Mouse (Mus musculus): Measurements from ENCODE around the gene 1110017D15Rik. TPM values are rescaled to one million over a fixed set of nuclear protein-coding genes. Genes with fewer than 3 reads are reported as not detected.
A peak's percentile ranks its signal among the peaks of the same experiment; 100 is the strongest.

1110017D15Rik gene
- polyA plus RNA-seq (2016; fragmentation: Nextera tagmentation; extraction: Ambion mirVana), result 2.8 and 3.7 TPM in 2 replicates

- no peak for ATAC-seq (ENCODE audit: insufficient number of reproducible peaks, insufficient read depth, low FRiP score, low TSS enrichment)
- Histone ChIP-seq H3K27ac (no peak within 1 kb of the TSS), H3K27me3 (0 out of 2 replicates have a peak, but pooled peaks cover 7% of the 10 kb centered on the region), H3K4me1 (peaks cover 7% of the 10 kb centered on the region), H3K9ac (no peak within 1 kb of the TSS), H3K9me3 (no peaks in the 10 kb centered on the region), H3K4me3 (no peak within 1 kb of the TSS), H3K4me2 (replicated peaks) (no peak within 1 kb of the TSS), H3K36me3 (no peaks in the 10 kb centered on the region)
- 94% methylated on average over 2 of the region's 2 CpGs for WGBS
Measured at GRCm38 (mm10) chr4:41517233-41517632, at the start of gene 1110017D15Rik. Gene 1110017D15Rik (minus strand): TSS chr4:41517333.

DNA sequence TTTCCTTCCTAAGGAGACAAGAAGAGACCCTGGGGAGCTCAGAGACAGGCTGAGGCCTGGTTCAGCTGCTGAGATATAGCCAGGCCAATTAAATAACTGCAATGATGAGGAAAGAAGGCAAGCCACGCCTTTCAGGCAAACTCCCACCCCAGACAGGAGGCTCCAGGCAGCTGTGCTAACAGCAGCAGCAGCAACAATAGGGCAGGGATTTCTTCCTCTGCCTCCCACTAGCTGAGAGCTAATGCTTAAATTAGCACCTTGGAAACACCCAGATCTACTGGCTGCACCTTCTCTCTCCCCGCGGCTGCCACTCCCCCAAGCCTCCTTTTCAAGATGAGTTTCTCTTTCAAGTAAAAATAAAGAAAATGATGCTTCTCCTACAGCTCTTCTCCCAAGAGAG, 49.0 kb upstream of the 1110017D15Rik start:
- no peak for ATAC-seq (ENCODE audit: insufficient number of reproducible peaks, insufficient read depth, low FRiP score, low TSS enrichment)
- WGBS, result 5% methylated on average over 3 of the region's 3 CpGs
- Histone ChIP-seq H3K9me3 (no peaks in the 10 kb centered on the region), H3K4me2 (replicated peaks) (no peak overlapping the region), H3K4me1 (peaks cover 13% of the 10 kb centered on the region), H3K36me3 (no peaks in the 10 kb centered on the region), H3K9ac (no peak overlapping the region), H3K27me3 (peaks cover 27% of the 10 kb centered on the region), H3K27ac (no peak overlapping the region), H3K4me3 (no peak overlapping the region)

- 88% methylated on average over 5 of the region's 5 CpGs for WGBS
- Histone ChIP-seq H3K4me1 (peaks cover 7% of the 10 kb centered on the region), H3K4me2 (replicated peaks) (no peak overlapping the region), H3K9me3 (no peaks in the 10 kb centered on the region), H3K27me3 (peaks cover 19% of the 10 kb centered on the region), H3K9ac (no peak overlapping the region), H3K36me3 (no peaks in the 10 kb centered on the region), H3K27ac (no peak overlapping the region), H3K4me3 (no peak overlapping the region)
- no peak for ATAC-seq (ENCODE audit: insufficient number of reproducible peaks, insufficient read depth, low FRiP score, low TSS enrichment)
Measured at GRCm38 (mm10) chr4:41563297-41563696, 46.2 kb upstream of the 1110017D15Rik start.

GRCm38 (mm10) chr4:41557092-41557491, 40.0 kb upstream of the 1110017D15Rik start:
- H3K9me3 ChIP-seq, result no peaks in the 10 kb centered on the region
- no peaks in the 10 kb centered on the region for H3K27me3 ChIP-seq
- peaks cover 18% of the 10 kb centered on the region for H3K4me1 ChIP-seq
- ATAC-seq (ENCODE audit: insufficient number of reproducible peaks, insufficient read depth, low FRiP score, low TSS enrichment), result no peak
- H3K27ac ChIP-seq, result no peak overlapping the region
- no peak overlapping the region for H3K9ac ChIP-seq
- H3K36me3 ChIP-seq, result no peaks in the 10 kb centered on the region
- 62% methylated on average over 3 of the region's 3 CpGs for WGBS
- H3K4me2 ChIP-seq (replicated peaks), result no peak overlapping the region
- H3K4me3 ChIP-seq, result no peak overlapping the region

- Histone ChIP-seq H3K9ac (no peak overlapping the region), H3K27ac (no peak overlapping the region), H3K9me3 (no peaks in the 10 kb centered on the region), H3K4me1 (peaks cover 19% of the 10 kb centered on the region), H3K27me3 (no peaks in the 10 kb centered on the region), H3K4me3 (no peak overlapping the region), H3K4me2 (replicated peaks) (no peak overlapping the region), H3K36me3 (no peaks in the 10 kb centered on the region)
- ATAC-seq (ENCODE audit: insufficient number of reproducible peaks, insufficient read depth, low FRiP score, low TSS enrichment), result no peak
- WGBS, result 53% methylated on average over 5 of the region's 5 CpGs
Measured at GRCm38 (mm10) chr4:41556311-41556953, 39.3 kb upstream of the 1110017D15Rik start.

- H3K27ac ChIP-seq, result 0 out of 2 replicates have a peak overlapping the region, but pooled peaks have one; percentile 41
- H3K4me3 ChIP-seq, result no peak overlapping the region
- no peaks in the 10 kb centered on the region for H3K27me3 ChIP-seq
- no peaks in the 10 kb centered on the region for H3K36me3 ChIP-seq
- H3K4me2 ChIP-seq (replicated peaks), result no peak overlapping the region
- H3K9me3 ChIP-seq, result no peaks in the 10 kb centered on the region
- no peak for ATAC-seq (ENCODE audit: insufficient number of reproducible peaks, insufficient read depth, low FRiP score, low TSS enrichment)
- peaks cover 19% of the 10 kb centered on the region for H3K4me1 ChIP-seq
- no peak overlapping the region for H3K9ac ChIP-seq
- WGBS, result 61% methylated on average over 14 of the region's 14 CpGs
Measured at GRCm38 (mm10) chr4:41554994-41555663, 38.0 kb upstream of the 1110017D15Rik start.

DNA sequence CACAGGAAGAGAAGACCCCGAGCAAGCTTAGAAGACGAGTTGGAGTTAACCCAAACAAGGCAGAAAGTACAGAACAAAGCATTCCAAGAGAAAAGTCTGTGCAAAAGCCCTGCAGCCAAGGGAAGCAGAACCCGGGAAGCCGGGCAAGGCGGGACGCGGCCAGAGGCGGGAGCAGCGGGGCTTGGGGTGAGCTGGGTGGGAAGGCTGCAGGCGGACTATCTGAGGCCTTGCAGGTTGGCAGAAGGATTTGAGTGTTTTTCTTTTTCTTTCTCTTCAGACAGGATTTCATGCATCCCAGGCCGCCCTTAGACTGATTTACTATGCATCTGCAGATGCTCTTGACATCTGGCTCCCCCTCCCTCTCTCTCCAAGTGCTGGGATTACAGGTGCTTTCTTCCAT, 36.0 kb upstream of the 1110017D15Rik start:
- no peak overlapping the region for H3K27ac ChIP-seq
- H3K4me1 ChIP-seq, result peaks cover 19% of the 10 kb centered on the region
- H3K4me2 ChIP-seq (replicated peaks), result no peak overlapping the region
- 52% methylated on average over 11 of the region's 11 CpGs for WGBS
- H3K9me3 ChIP-seq, result no peaks in the 10 kb centered on the region
- no peak for ATAC-seq (ENCODE audit: insufficient number of reproducible peaks, insufficient read depth, low FRiP score, low TSS enrichment)
- H3K27me3 ChIP-seq, result no peaks in the 10 kb centered on the region
- H3K4me3 ChIP-seq, result no peak overlapping the region
- no peaks in the 10 kb centered on the region for H3K36me3 ChIP-seq
- H3K9ac ChIP-seq, result no peak overlapping the region

DNA sequence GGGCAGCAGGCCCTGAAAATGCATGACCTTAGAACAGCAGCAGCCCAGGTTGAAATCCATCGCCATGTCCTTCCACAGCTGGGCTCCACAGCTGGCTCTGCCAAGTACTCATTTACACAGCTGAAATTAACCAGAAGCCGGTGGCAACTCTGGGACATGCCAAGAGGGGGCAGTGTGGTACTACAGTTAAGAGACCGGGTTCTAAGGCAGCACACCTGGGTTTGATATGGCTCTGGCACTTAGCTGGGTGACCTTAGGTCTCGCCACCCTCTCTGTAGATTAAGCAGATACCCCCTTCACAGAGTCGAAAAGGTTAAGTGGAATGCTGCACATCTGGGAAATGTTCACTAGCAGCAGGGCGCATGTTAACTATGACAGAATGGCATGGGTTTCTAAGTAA, 35.4 kb upstream of the 1110017D15Rik start:
- no peaks in the 10 kb centered on the region for H3K27me3 ChIP-seq
- no peak overlapping the region for H3K9ac ChIP-seq
- peaks cover 19% of the 10 kb centered on the region for H3K4me1 ChIP-seq
- no peaks in the 10 kb centered on the region for H3K9me3 ChIP-seq
- H3K4me2 ChIP-seq (replicated peaks), result no peak overlapping the region
- H3K4me3 ChIP-seq, result no peak overlapping the region
- H3K36me3 ChIP-seq, result no peaks in the 10 kb centered on the region
- no peak overlapping the region for H3K27ac ChIP-seq
- ATAC-seq (ENCODE audit: insufficient number of reproducible peaks, insufficient read depth, low FRiP score, low TSS enrichment), result no peak
- WGBS, result 11% methylated on average over 6 of the region's 6 CpGs

- H3K4me3 ChIP-seq, result no peak overlapping the region
- H3K4me1 ChIP-seq, result 0 out of 2 replicates have a peak, but pooled peaks cover 4% of the 10 kb centered on the region
- no peaks in the 10 kb centered on the region for H3K36me3 ChIP-seq
- H3K4me2 ChIP-seq (replicated peaks), result no peak overlapping the region
- WGBS, result 90% methylated on average over 1 of the region's 1 CpGs
- H3K27me3 ChIP-seq, result 0 out of 2 replicates have a peak, but pooled peaks cover 2% of the 10 kb centered on the region
- no peaks in the 10 kb centered on the region for H3K9me3 ChIP-seq
- H3K27ac ChIP-seq, result no peak overlapping the region
- no peak for ATAC-seq (ENCODE audit: insufficient number of reproducible peaks, insufficient read depth, low FRiP score, low TSS enrichment)
- H3K9ac ChIP-seq, result no peak overlapping the region
Measured at GRCm38 (mm10) chr4:41547086-41547485, 30.0 kb upstream of the 1110017D15Rik start.

DNA sequence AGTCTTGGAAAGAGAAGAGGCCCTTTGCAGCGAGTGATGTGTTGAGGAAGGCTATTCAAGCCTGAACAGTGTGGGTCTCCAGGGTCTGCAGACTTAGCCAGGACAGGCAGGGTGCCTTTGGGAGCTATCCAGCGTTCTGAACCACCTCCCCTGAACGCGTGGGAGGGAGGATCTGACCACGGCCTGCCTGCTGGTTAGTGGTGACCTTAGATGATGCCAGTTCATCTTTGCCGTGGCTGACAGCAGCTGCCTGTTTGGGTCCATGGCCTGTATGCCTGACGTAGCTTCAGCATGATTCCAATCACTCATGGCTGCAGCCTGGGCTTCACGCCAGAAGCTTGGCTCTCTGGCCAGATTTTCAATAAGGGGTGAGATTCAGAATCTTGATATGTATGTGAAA, 28.9 kb upstream of the 1110017D15Rik start:
- H3K4me1 ChIP-seq, result 0 out of 2 replicates have a peak, but pooled peaks cover 3% of the 10 kb centered on the region
- no peak for ATAC-seq (ENCODE audit: insufficient number of reproducible peaks, insufficient read depth, low FRiP score, low TSS enrichment)
- 23% methylated on average over 8 of the region's 8 CpGs for WGBS

GRCm38 (mm10) chr4:41542136-41542535, 25.0 kb upstream of the 1110017D15Rik start:
- H3K27me3 ChIP-seq, result 0 out of 2 replicates have a peak, but pooled peaks cover 2% of the 10 kb centered on the region
- H3K27ac ChIP-seq, result 0 out of 2 replicates have a peak overlapping the region, but pooled peaks have one; percentile 43
- no peak overlapping the region for H3K4me3 ChIP-seq
- no peaks in the 10 kb centered on the region for H3K36me3 ChIP-seq
- H3K4me1 ChIP-seq, result 0 out of 2 replicates have a peak, but pooled peaks cover 3% of the 10 kb centered on the region
- no peak for ATAC-seq (ENCODE audit: insufficient number of reproducible peaks, insufficient read depth, low FRiP score, low TSS enrichment)
- 68% methylated on average over 8 of the region's 8 CpGs for WGBS
- no peak overlapping the region for H3K9ac ChIP-seq
- H3K4me2 ChIP-seq (replicated peaks), result no peak overlapping the region
- H3K9me3 ChIP-seq, result no peaks in the 10 kb centered on the region

More for the DNA sequence above, 28.9 kb upstream of the 1110017D15Rik start:
- Histone ChIP-seq H3K27me3 (0 out of 2 replicates have a peak, but pooled peaks cover 2% of the 10 kb centered on the region), H3K9ac (no peak overlapping the region), H3K27ac (no peak overlapping the region), H3K9me3 (no peaks in the 10 kb centered on the region), H3K4me3 (no peak overlapping the region), H3K4me2 (replicated peaks) (no peak overlapping the region), H3K36me3 (no peaks in the 10 kb centered on the region)

DNA sequence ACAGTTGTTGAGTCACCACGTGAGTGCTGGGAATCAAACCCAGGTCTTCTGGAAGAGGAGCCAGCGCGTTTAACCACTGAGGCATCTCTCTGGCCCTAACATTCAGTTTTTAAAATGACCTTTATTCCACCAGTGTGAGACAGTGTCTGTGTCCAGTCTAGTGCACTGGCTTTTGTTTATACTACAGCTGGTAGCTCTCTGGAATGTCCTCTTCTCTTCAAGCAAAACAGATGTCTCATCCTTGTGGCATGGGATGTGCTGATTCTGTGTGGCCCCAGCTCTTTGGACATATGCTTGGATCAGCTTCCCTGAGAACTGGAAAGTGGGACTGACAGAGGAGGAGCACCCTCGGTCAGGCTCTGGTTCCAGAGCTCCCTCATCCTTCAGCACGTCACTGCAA, 17.7 kb upstream of the 1110017D15Rik start:
- no peaks in the 10 kb centered on the region for H3K36me3 ChIP-seq
- H3K4me3 ChIP-seq, result no peak overlapping the region
- no peaks in the 10 kb centered on the region for H3K9me3 ChIP-seq
- no peaks in the 10 kb centered on the region for H3K27me3 ChIP-seq
- ATAC-seq (ENCODE audit: insufficient number of reproducible peaks, insufficient read depth, low FRiP score, low TSS enrichment), result no peak
- H3K4me2 ChIP-seq (replicated peaks), result no peak overlapping the region
- no peak overlapping the region for H3K27ac ChIP-seq
- no peaks in the 10 kb centered on the region for H3K4me1 ChIP-seq
- 76% methylated on average over 5 of the region's 5 CpGs for WGBS
- no peak overlapping the region for H3K9ac ChIP-seq

Data from embryonic facial prominence, embryonic 12.5 days (tissue).